ENCODE assay signal across 20 mouse cellular contexts in genomic region chr12:99415538-99415937, GRCm38 (mm10).
DNase-seq lines count a peak whose midpoint lies in the region; ATAC-seq and TF ChIP-seq lines count a peak whose summit lies in the region.
"Had no signal": no experiment of that assay in that cellular context is flagged by ENCODE, and none has a peak within 500 bp of the region (broad histone marks: within the 10 kb centered on the region; RNA-seq: fewer than 3 reads in every experiment).

No protein-coding gene starts in this region.

- peak; percentile 76 for ATAC-seq in frontal cortex, adult (ENCODE audit: low TSS enrichment)
- no peak for ATAC-seq in kidney, postnatal 0 days (replicated peaks; ENCODE audit: low FRiP score, low read depth)
- ATAC-seq: forebrain, embryonic 13.5 days; forebrain, embryonic 16.5 days had no signal

- no peaks in the 10 kb centered on the region for H3K36me3 ChIP-seq in kidney, postnatal 0 days (ENCODE audit: insufficient read depth, low read length)
- H3K36me3 ChIP-seq: embryonic facial prominence, embryonic 13.5 days; embryonic facial prominence, embryonic 15.5 days had no signal

- H3K9ac ChIP-seq in kidney, postnatal 0 days (ENCODE audit: low read depth, low read length), result no peak overlapping the region
- H3K9ac ChIP-seq: embryonic facial prominence, embryonic 13.5 days; embryonic facial prominence, embryonic 15.5 days; forebrain, embryonic 13.5 days had no signal

- 42% methylated on average over 5 of the region's 5 CpGs for WGBS in kidney, postnatal 0 days

- no peak for DNase-seq in frontal cortex, postnatal 10 days (ENCODE audit: low spot score in 2 of 2)
- peak; percentile 35 for DNase-seq in kidney, postnatal 0 days (ENCODE audit: low spot score)
- DNase-seq in kidney, postnatal 36 days, result no peak
- DNase-seq in brain, adult 2 months (ENCODE audit: low read depth, low spot score), result peak; percentile 52
- DNase-seq in cerebellum, postnatal 25 days, result no peak
- DNase-seq: adrenal gland, adult 2 months; adrenal gland, postnatal 10 days; adrenal gland, postnatal 25 days; cerebellum, adult 11-12 months; cerebellum, adult 2 months; cerebellum, adult 9-10 months; cerebellum, postnatal 10 days; cerebellum, postnatal 36 days; embryo, embryonic 11 days had no signal

- no peaks in the 10 kb centered on the region for H3K9me3 ChIP-seq in kidney, postnatal 0 days (replicated peaks; ENCODE audit: low read length)
- H3K9me3 ChIP-seq: embryonic facial prominence, embryonic 13.5 days; embryonic facial prominence, embryonic 15.5 days; forebrain, embryonic 13.5 days had no signal

- H3K27me3 ChIP-seq in kidney, postnatal 0 days (ENCODE audit: insufficient read depth, low read length), result no peaks in the 10 kb centered on the region
- H3K27me3 ChIP-seq: embryonic facial prominence, embryonic 13.5 days; embryonic facial prominence, embryonic 15.5 days; forebrain, embryonic 13.5 days had no signal

- no peak overlapping the region for H3K27ac ChIP-seq in kidney, postnatal 0 days
- H3K27ac ChIP-seq: embryonic facial prominence, embryonic 13.5 days; embryonic facial prominence, embryonic 15.5 days; forebrain, embryonic 13.5 days had no signal

- TF ChIP-seq CTCF in kidney, postnatal 0 days (IDR thresholded peaks at IDR 0.05; ENCODE audit: low read depth), result 0 out of 2 replicates have a peak, but pooled peaks have one; percentile 6

- no peak overlapping the region for H3K4me2 ChIP-seq in kidney, postnatal 0 days (ENCODE audit: low read length)
- H3K4me2 ChIP-seq: embryonic facial prominence, embryonic 13.5 days; embryonic facial prominence, embryonic 15.5 days; forebrain, embryonic 13.5 days had no signal

- H3K4me1 ChIP-seq in kidney, postnatal 0 days (replicated peaks; ENCODE audit: insufficient read depth, low read length), result no peaks in the 10 kb centered on the region
- H3K4me1 ChIP-seq: forebrain, embryonic 13.5 days had no signal

- no peak overlapping the region for H3K4me3 ChIP-seq in kidney, postnatal 0 days (replicated peaks; ENCODE audit: low read depth, low read length)
- H3K4me3 ChIP-seq: embryonic facial prominence, embryonic 13.5 days; embryonic facial prominence, embryonic 15.5 days; erythroblast, embryonic 14.5 days; forebrain, embryonic 13.5 days had no signal

Comparison
In these comparisons a context has a peak if more than half of its experiments do, and no peak if none do; other contexts are left out.
1. DNase-seq: peak in kidney, postnatal 0 days (single experiment) and brain, adult 2 months (single experiment); none in frontal cortex, postnatal 10 days (0 of 2), kidney, postnatal 36 days (0 of 2) and cerebellum, postnatal 25 days (0 of 2).